Mouse (Mus musculus) bone marrow macrophage, adult 2 months (primary cell): ENCODE results near the gene Dazap2.

ENCODE experiments used
- CTCF ChIP-seq: IDR thresholded peaks from 2 replicates; pipeline ENCODE4 v1.5.1; 2012; ENCODE audit warnings: low read depth, mild to moderate bottlenecking, low read length, moderate library complexity
- POLR2A ChIP-seq: IDR thresholded peaks from 2 replicates; pipeline ENCODE4 v1.6.1; 2012; ENCODE audit warnings: mild to moderate bottlenecking, low read depth, low read length, borderline replicate concordance

DNA sequence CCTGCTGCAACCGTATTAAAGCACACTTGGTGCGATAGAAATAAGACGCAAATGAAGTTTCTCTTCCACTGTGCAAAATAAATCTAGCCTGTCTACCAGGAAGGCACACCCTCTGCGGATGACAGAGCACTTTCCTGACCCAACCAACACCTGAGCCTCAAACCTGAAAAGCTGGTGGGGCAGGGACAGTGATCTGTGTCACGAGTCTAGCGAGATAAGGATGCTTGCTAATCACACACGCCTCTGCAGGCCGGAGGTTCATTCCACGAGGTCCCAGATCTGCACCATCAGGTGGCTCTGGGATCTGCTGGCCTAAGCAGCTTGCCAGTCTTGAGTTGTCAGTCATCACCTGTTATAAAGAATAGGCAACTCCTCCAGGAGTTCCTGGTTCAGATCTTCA is 36.5 kb downstream of the Dazap2 start:
- TF ChIP-seq CTCF (no peak), POLR2A (no peak)
